Mouse (Mus musculus): ENCODE measurements around the gene Fmnl1. TPM values are rescaled to one million over a fixed set of nuclear protein-coding genes. Genes with fewer than 3 reads are reported as not detected.

Gene Fmnl1
- 10 to 100 TPM; 83.4 to 87.0 TPM for total RNA-seq (2021)
- long read RNA-seq, partial matches to known transcripts, result 16 of 20 reads
- long read RNA-seq, other reads (novel, unspliced or antisense), result 3 of 20 reads

- peak; percentile 64 to 67 for DNase-seq (ENCODE audit: low spot score in 2 of 2)
Measured at GRCm38 (mm10) chr11:103170494-103171285, at the start of gene Fmnl1. Fmnl1 (plus strand) TSS chr11:103171107.

- DNase-seq (ENCODE audit: low spot score in 2 of 2), result peak; percentile 77 to 83
Measured at GRCm38 (mm10) chr11:103131701-103132575, 39.0 kb upstream of the Fmnl1 start, which contains the start of gene Hexim2. Hexim2 (plus strand) TSS chr11:103132429.

GRCm38 (mm10) chr11:103132576-103133455, 38.1 kb upstream of the Fmnl1 start:
- peak; percentile 100 for DNase-seq (ENCODE audit: low spot score in 2 of 2)

- no peak for DNase-seq (ENCODE audit: low spot score in 2 of 2)
Measured at GRCm38 (mm10) chr11:103133456-103134185, 37.3 kb upstream of the Fmnl1 start.

GRCm38 (mm10) chr11:103134221-103134620, 36.7 kb upstream of the Fmnl1 start:
- no peak for DNase-seq (ENCODE audit: low spot score in 2 of 2)

GRCm38 (mm10) chr11:103136039-103136577, 34.8 kb upstream of the Fmnl1 start:
- DNase-seq (ENCODE audit: low spot score in 2 of 2), result no peak

- no peak for DNase-seq (ENCODE audit: low spot score in 2 of 2)
Measured at GRCm38 (mm10) chr11:103139951-103140762, 30.8 kb upstream of the Fmnl1 start.

GRCm38 (mm10) chr11:103140763-103141100, 30.2 kb upstream of the Fmnl1 start:
- no peak for DNase-seq (ENCODE audit: low spot score in 2 of 2)

GRCm38 (mm10) chr11:103141101-103141943, 29.6 kb upstream of the Fmnl1 start:
- DNase-seq (ENCODE audit: low spot score in 2 of 2), result peak in 1 of 2 experiments; percentile 50

GRCm38 (mm10) chr11:103141944-103142255, 29.0 kb upstream of the Fmnl1 start:
- no peak for DNase-seq (ENCODE audit: low spot score in 2 of 2)

GRCm38 (mm10) chr11:103142441-103143182, 28.3 kb upstream of the Fmnl1 start:
- peak; percentile 82 to 86 for DNase-seq (ENCODE audit: low spot score in 2 of 2)

- no peak for DNase-seq (ENCODE audit: low spot score in 2 of 2)
Measured at GRCm38 (mm10) chr11:103144309-103145285, 26.3 kb upstream of the Fmnl1 start.

- DNase-seq (ENCODE audit: low spot score in 2 of 2), result no peak
Measured at GRCm38 (mm10) chr11:103146386-103146785, 24.5 kb upstream of the Fmnl1 start.

- no peak for DNase-seq (ENCODE audit: low spot score in 2 of 2)
Measured at GRCm38 (mm10) chr11:103147766-103148165, 23.1 kb upstream of the Fmnl1 start.

- no peak for DNase-seq (ENCODE audit: low spot score in 2 of 2)
Measured at GRCm38 (mm10) chr11:103149771-103150170, 21.1 kb upstream of the Fmnl1 start.
